Mouse (Mus musculus) right cerebral cortex, postnatal 10 days (tissue): Measurements from ENCODE around the gene Myh7.
A peak's percentile ranks its signal among the peaks of the same experiment; 100 is the strongest.
"Not testable (repeated sequence)": the region's sequence is repeated elsewhere in the genome, so short reads cannot be mapped to it uniquely, and the experiment has no call there.

Experiments used
- DNase-seq, 2 experiments: peaks; one replicate each; pipeline ENCODE4 v3.0.0; 2021; ENCODE audit warnings: low spot score in 2 of 2

Gene Myh7

DNA sequence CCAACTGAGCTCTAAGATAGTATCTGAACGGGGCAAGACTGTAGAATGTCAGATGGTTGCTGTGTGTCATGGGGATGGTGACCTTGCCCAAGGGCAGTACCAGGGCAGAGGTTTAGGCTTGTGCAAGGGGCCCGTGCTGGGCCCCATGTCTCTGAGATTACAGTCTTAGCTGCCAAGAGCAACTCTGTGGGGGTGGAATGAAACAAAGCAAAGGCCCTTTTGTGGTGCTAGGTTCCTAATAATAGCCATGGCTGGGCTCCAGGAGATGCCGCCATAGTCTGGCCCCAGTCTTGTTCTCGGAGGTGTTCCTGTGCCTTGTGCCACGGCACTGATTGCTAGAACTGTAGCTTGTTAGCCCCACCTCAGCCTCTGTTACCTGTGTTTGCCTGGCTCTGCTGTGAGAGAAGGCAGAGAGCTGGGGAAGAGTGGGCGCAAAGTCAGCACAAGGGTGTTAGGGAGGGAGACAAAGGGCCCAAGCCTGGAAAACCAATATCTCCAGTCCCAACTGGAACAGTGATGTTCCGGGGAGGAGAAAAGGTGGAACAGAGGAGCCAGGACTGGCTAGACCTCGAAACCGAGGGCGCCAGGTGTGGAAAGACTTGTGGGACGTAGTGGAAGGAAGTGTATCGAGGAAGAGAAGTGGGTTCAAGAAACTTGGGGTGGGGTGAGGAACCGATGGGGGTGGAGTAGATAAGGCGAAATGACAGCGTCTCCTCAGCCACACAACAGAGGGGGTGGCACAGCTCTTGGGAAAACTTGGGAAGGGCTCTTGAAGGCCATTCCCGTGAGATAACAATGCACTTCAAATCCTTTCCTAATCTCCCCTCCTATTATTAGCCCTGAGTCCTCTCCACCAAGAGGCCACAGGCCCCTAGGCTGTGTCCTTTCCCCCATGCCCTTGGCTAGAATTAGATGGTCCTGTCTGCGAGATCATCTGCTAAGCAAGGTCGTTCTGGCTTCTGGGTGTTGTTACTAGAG lies 9.7 kb upstream of the Myh7 start:
- no peak for DNase-seq

DNA sequence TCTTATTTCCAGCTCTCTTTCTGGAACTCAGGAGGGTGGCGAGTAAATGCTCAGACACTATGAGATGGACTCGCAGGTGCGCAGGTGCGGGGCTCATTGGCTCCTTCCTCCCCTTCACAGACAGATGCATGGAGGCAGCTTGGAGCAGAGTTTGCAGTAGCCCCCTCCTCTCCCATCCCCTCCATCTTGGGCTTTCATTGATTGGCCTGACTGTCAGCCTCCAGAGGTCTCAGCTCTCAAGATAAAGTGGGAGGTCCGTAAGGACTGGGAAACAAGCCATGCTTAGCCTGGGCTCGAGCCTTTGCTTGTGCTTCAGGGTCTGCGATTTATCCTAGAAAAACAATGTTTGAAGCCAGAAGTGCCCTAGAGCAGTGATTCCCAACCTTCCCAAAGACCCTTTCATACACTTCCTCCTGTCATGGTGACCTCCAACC lies 8.3 kb upstream of the Myh7 start:
- no peak for DNase-seq

DNA sequence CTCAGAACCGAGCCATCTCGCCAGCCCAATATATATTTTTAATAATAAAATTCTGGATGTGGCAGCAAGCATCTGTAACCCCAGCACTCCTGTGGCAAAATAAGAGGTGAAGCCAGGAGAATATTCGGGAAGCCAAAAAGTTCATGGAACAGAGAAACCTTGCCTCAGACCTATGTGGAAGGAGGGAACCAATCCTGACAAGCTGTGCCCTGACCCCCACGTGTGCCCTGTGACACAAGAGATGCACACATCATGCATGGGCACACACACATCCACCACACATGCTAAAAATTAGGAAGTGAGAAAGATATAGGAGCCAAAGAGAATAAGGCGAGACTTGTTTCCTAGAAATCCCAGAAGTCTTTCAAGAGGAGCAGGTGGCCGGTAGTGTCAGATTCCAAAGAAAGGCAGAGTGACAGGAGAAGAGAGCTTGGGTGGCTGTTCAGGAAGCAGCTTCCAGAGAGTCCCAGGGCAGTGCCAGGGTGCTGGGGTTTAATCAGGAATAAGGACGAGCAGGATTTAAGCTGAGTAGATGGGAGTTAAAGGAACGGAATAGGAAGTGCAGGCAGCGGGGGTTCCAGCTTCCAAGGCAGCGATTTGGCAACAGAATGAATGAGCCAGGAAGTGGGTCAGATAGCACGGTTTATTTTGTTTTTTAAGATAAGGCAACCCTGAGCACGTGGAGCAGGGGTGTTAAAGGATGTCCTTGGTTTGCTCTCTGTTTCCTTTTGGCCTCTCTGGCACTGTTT lies 7.7 kb upstream of the Myh7 start:
- no peak for DNase-seq

DNA sequence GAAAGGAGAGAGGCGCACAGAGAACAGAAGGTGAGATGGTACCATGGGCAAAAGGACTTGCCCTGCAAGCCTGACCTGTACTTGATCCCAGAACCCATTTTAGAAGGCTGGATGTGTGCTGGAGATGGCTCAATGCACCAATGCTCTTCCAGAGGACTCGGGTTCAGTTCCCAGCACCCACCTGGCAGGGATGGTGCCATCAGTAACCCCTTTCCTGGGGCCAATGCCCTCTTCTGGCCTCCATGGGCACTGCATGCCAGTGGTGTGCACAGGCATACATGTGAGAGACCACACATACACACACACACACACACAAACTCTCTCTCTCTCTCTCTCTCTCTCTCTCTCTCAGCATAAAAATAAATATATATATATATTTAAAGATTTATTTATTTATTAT lies 7.0 kb upstream of the Myh7 start:
- DNase-seq: no peak

DNA sequence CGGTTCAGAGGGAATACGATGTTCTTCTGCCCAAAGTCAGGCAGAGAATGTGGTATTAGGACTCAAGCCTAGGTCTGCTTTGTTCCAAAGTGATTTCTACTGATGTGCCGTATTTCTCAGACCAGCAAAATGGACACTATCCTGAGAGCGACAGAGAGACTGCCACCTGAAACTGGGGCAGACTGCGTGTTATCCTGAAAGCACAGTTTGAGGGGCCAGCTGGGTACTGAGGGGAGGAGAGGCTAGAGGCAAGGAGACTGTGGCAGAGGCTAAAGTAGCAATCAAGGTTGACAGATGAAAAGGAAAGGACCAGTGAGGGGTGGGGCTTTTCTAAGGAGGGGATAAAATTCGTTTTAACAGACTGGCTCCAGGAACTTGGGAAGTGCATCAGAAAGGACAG lies 6.4 kb upstream of the Myh7 start:
- DNase-seq: no peak

DNA sequence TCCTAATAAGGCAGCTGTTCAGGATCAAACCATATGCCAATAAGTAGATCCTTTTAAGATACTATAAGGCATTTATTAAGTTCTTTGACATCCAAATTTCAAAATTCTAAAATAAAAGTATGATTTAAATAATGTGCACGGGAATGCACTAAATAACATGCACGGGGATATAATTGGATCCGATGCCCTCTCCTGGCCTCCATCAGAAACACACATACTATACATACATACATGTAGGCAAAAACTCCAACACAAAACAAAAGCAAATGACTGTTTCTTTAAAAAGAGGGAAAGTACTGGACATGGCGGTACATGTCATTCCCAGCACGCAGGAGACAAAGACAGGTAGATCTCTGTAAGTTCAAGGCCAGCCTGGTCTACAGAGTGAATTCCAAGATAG lies 5.4 kb upstream of the Myh7 start:
- not testable (repeated sequence) for DNase-seq

DNA sequence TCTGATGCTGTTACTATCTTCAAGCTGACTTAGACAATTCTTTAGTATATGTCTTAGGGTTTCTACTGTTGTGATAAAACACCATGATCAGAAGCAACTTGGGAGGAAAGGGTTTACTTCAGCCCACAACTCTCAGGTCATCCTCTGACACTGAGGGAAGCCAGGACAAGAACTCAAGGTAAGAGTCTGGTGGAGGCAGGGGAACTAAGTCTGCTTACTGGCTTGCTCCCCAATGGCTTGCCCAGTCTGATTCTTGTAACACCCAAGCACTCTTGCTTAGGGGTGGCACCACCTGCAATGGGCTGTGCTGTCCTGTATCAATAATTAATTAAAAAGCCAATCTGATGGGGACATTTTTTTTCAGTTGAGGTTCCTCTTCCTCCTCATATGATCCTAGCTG lies 4.3 kb upstream of the Myh7 start:
- DNase-seq: no peak

DNA sequence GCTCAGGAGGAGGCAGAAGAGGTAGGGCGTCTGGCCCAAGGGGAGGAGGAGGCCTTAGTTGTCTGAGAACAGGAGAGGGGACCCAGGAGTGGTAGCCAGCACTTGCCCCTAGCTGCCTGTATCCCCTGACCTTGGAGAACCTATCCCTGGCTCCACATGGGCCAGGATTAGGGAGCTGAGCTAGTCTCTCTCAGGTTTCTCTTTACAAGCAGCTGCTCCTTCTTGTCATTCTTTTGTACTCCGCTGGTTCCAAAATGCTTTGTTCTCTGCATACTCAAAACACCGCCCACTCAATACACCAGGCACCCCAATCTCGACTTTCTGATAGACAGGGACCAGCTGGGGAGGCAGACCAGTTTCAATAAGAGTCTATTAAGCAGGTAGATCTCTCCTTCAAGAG lies 2.9 kb upstream of the Myh7 start:
- DNase-seq: no peak

DNA sequence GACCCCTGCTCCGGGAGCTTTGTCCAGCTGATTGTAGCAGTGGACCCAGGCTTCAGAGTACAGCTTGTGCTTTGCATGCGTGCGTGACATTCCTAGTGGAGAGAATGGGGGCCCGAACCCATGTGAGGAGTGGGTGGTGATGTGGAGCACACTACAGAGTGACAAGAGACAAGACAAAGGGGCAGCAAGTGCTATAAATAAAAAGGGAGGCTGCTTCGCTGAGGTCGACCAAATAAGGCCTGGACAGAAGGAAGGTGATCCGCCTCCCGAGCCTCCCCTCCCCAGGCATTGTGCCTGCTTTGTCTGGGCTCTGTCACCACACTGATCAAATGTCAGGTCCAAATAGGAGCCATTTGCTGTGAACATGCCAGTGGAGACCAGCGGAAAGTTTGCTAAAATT lies 2.4 kb upstream of the Myh7 start:
- DNase-seq: no peak

DNA sequence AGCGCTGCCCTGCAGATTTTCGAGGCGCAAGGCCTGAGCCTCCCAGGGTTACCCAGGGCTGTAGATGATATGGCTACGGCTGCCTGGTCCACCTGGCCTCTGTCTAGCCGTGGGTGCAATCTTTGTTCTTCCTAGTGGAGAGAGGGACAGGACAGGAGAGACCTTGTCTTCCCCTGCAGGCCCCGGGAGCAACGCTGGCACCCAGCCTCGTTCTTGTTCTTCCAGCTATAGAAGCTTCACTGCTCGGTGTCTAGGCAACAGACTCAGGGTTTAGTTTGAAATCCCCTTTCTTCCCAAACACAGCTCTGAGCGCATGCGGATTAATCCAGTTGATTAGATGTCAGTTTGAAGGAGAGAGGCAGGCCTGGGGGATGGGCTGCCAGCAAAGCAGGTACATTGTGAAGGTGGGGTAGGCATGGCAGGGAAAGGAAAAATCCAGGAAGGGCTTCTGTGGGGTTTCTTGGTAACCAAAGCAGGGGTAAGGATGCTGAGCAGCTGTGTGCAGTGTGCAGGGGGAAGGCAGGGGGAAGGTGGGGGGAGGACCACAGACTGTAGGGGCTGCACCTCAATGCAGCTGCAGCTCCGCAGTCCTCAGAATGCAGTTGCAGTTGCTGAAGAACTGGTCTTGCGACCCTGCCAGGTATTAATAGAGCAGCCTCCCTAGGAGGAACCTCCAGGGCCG lies 1.2 kb upstream of the Myh7 start:
- peak; percentile 80 to 83 for DNase-seq

DNA sequence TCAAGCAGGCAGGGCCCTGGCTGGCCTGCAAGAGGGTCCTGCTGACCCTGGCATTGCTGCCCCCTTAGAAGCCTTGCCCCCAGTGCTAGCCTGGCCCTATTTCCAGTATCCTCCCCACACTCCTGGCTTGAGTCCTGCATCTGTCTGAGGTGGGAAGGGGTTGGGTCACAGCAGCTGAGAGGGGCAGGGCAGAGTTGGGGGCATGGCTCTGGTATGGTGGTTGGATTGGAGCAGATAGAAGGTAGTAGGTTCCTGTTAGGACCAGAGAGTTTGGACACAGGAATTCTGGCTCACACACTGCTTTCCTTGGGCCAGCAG lies 402 bp upstream of the Myh7 start:
- DNase-seq: no peak

DNA sequence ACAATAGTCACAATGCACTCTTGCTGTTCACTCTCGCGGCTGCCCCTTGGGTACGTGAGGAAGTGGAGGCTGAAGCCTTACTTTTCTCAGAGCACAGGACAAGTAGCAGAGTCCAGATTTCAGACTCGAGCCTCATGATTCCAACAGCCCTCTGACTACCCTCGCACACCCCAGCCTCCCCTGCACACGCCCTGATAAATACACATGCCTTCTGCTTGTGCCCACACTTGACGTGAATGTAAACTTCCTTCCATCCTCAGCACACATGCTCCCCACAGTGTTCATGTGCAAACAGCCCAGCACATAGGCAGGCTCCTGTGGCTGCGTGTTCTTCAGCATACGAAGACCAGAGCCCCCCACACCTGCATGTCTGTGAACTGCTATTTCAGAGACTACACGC lies 790 bp downstream of the Myh7 start:
- DNase-seq: no peak

DNA sequence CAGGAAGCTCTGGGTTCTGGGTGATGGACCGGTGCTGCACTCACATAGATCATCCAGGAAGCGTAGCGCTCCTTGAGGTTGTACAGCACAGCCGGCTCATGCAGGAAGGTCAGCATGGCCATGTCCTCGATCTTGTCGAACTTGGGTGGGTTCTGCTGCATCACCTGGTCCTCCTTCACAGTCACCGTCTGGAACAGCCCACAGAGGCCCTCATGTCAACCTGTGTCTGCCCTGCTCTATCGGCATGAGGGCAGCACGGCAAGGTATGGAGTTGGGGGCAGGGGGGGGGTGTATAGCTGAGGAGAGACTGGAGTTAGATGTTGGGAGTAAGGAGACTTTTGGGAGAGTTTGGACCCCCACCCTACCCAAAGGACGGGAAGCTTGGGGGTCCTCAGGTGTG lies 2.2 kb downstream of the Myh7 start:
- no peak for DNase-seq

DNA sequence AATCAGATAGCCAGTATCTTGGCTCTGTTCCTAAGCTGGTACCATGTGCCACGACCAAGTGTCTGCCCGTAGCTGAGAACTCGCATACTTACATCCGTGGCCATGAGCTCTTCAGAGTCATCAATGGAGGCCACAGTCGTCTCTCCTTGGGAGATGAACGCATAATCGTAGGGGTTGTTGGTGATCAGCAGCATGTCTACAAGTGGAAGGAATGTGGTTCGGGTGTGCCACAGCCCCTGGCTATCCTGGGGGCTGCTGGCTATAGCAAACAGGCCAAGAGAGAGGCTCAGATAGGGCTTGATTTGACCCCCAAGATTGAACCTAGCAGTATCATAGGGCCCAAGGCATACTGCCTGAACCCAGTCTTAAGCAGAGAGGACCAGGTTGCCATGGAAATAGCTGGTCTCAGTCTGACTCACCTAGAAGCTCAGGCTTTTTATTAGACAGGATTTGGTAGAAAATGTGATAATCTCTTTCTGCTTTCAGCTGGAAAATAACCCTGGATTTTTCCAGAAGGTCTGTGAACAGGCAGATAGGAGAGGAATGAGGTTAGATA lies 4.5 kb downstream of the Myh7 start:
- DNase-seq: no peak

DNA sequence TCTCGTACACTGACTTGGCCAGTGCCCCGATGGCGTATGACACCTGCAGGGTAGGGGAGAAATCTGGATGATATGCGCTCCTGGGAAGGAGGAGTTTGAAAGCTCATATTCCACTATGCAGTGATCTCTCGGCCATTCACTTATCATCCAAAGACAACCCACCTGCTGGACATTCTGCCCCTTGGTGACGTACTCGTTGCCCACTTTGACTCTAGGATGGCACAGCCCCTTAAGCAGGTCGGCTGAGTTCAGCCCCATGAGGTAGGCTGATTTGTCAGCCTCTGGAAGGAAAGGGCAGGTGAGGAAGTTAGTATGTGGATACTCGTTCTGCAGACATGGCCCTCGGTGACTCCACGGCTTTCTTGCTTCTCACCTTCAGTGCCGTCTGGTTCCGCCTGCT lies 5.5 kb downstream of the Myh7 start:
- DNase-seq: no peak

DNA sequence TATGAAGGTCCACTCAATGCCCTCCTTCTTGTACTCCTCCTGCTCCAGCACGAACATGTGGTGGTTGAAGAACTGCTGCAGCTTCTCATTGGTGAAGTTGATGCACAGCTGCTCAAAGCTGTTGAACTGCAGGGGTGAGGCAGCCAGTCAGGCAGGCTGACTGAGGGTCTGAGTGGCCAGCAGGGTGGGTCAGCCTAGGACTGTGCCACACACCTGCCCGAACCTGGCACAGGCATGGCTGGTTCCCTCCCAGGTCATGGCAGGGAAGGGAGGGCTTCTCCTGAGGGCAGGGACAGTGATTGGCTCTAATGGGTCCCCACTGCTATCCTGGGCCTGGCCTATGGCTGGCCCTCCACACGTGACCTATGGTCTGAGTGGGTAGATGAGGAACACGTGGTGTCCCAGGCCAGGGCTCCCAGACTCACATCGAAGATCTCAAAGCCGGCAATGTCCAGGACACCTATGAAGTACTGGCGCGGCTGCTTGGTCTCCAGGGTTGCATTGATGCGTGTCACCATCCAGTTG lies 6.0 kb downstream of the Myh7 start:
- DNase-seq: not testable (repeated sequence)

DNA sequence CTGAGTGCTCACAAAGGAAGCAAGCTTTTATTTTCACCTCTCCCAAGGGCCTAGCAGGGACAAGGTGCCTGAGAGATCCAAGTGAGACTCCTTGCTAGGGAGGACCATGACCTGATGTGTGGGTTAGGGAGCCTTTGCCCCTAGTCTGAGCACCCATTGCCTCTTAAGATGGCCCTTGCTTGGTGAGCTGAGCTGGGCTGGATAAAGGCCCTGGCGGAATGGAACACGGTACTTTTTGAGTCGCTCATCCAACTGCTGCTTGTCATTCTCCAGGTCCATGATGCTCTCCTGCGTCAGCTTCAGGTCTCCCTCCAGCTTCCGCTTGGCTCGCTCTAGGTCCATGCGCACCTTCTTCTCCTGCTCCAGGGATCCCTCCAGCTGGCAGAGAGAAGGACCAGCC lies 12.5 kb downstream of the Myh7 start:
- DNase-seq: no peak

DNA sequence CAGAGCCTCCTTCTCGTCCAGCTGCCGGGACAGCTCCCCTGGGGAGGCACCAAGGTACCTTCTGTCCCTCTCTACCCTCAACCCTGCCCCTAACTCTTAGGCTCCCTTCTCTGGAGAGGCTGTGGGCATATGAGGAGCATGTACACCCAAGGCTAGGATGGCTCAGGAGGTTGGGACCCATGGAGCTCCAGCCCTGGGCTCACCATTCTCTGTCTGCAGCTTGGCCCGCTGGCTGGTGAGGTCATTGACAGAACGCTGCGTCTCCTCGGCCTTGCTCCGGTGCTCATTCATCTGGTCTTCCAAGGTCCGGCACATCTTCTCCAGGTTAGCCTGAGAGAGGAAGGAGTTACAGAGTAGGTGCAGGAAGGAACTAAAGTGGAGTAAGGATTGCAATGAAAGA lies 15.8 kb downstream of the Myh7 start:
- no peak for DNase-seq

DNA sequence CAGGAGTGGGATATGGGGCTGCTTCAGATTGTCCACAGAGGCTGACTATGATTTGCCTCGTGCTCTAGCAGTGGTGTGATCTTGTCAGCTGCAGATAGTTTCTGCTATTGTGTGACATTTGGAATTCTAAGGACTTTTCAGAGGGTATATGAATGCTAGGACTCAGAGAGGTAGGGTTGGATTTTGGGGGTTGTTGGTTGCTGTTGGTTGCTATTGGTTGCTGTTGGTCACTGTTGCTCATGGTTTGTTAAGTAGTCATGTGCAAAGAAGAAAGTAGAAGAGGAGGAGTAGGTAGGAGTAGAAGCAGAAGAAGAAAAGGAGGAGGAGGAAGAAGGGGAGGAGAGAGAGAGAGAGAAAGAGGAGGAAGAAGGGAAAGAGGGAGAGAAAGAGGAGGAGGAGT lies 17.8 kb downstream of the Myh7 start, which contains the start of gene Gm17428:
TSS of gene Gm17428 (plus strand) at position 301 of the 400 bp plus-strand sequence.
- no peak for DNase-seq

DNA sequence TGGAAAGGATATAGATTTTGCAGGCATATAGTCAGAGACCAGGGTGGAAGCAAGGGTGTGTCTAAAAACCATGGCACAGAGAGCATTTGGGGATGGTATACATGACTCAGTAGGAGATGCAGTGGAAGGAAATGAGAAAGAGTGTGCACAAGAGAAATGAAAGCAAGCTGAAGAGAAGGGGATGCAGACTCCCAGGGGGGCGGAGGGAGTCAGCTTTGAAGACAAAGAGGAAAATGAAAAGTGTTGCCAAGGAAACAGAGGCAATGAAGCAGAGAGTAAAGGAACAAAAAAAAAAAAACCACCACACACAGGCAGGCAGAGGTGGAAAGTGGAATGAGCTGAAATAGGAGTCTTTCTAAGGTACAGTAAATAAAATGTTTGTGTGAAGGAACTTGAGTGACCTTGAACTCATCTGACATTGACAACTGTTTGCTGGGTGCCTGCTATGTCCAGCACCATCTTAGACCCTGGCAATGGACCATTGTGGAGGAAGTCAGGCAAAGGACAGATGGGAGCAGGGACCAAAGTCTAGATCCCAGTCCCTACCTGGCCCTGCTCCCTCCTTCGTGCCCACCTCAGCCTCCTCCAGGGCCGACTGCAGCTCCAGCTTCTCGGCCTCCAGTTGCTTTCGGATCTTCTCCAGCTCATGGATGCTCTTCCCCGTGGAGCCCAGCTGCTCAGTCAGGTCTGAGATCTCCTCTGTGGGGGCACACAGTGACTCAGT lies 20.2 kb downstream of the Myh7 start:
- DNase-seq: peak; percentile 73 to 77

DNA sequence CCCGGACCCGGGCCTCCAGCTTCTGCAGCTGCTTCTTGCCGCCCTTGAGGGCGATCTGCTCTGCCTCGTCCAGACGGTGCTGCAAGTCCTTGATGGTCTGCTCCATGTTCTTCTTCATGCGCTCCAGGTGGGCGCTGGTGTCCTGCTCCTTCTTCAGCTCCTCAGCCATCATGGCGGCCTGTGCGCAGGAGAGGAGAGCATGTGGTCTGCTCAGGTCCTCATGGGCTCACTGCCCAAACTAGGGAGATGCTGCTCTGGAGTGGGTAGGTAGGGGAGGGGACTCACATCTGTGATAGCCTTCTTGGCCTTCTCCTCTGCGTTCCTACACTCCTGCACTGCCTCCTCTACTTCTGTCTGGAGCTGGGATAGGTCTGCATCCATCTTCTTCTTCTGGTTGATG lies 21.6 kb downstream of the Myh7 start:
- not testable (repeated sequence) for DNase-seq
